ENCODE assay signal across 8 mouse cellular contexts in the genomic region with DNA sequence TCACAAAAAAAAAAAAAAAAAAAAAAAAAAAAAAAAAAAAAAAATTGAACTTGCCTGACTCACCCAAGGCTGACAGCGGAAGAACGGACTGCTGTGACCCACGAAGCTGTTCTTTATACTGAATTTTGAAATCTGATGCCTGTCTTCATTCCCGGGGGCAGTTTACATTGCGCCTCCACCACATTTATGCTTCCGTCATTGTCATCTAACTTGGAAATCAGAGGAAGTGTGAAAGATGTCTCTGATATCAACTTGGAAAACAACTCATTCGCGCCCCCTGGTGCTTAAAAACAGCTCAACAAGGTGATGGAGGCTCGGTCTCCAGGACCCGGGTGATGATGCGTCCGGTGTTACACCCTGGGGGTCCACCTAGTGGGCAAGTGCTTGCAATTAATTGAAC. TPM values are rescaled to one million over a fixed set of nuclear protein-coding genes. Genes with fewer than 3 reads are reported as not detected.
DNase-seq lines count a peak whose midpoint lies in the region; ATAC-seq and TF ChIP-seq lines count a peak whose summit lies in the region.

No protein-coding gene starts in this region.

- intact Hi-C loops in heart, postnatal 36 days (cut with DNase I): loop anchor here (1.0 to 5.0 kb wide), 3 partner anchors 270 to 395 kb away; a partner anchor contains a TSS

- peak; percentile 40 for DNase-seq in c-Kit-negative CD71-positive TER-119-positive erythroid progenitor cells, embryonic 14.5 days (ENCODE audit: low read depth, low spot score)
- DNase-seq in forebrain, embryonic 14.5 days (ENCODE audit: low spot score): peak; percentile 94
- peak; percentile 89 to 90 for DNase-seq in heart, postnatal 36 days
- DNase-seq in layer of hippocampus, adult 2 months (ENCODE audit: low spot score in 2 of 2): peak; percentile 88 to 94
- peak; percentile 89 for DNase-seq in lung, adult 2 months
- peak; percentile 67 to 77 for DNase-seq in thymus, adult 18-20 months

- H3K9me3 ChIP-seq in forebrain, embryonic 14.5 days (replicated peaks; ENCODE audit: control insufficient read depth, low read length): no peaks in the 10 kb centered on the region
- no peaks in the 10 kb centered on the region for H3K9me3 ChIP-seq in neural tube, embryonic 15.5 days (replicated peaks)

- H3K36me3 ChIP-seq in forebrain, embryonic 14.5 days (ENCODE audit: control insufficient read depth, insufficient read depth, low read length): no peaks in the 10 kb centered on the region
- H3K36me3 ChIP-seq in neural tube, embryonic 15.5 days: no peaks in the 10 kb centered on the region

- peak overlapping the region; percentile 99 for H3K4me2 ChIP-seq in forebrain, embryonic 14.5 days (ENCODE audit: low read length)
- peak overlapping the region; percentile 98 for H3K4me2 ChIP-seq in neural tube, embryonic 15.5 days

- no peak overlapping the region for H3K9ac ChIP-seq in forebrain, embryonic 14.5 days (ENCODE audit: low read length)
- H3K9ac ChIP-seq in neural tube, embryonic 15.5 days (replicated peaks): no peak overlapping the region

- ATAC-seq in CD4-positive, CD25-positive, alpha-beta regulatory T cell, adult 4 months: peak; percentile 40
- ATAC-seq in forebrain, embryonic 14.5 days: no peak
- ATAC-seq in neural tube, embryonic 15.5 days (ENCODE audit: low FRiP score): no peak

- H3K4me3 ChIP-seq in forebrain, embryonic 14.5 days (ENCODE audit: low read depth, low read length): no peak overlapping the region
- H3K4me3 ChIP-seq in layer of hippocampus, adult 2 months: peak overlapping the region; percentile 80; the same call in 1 of the 2 replicates
- H3K4me3 ChIP-seq in lung, adult 2 months (replicated peaks; ENCODE audit: extremely low read depth, low read depth, low read length): peak overlapping the region; percentile 16
- peak overlapping the region; percentile 79; the same call in 1 of the 2 replicates for H3K4me3 ChIP-seq in neural tube, embryonic 15.5 days (replicated peaks)

- H3K27ac ChIP-seq in forebrain, embryonic 14.5 days (ENCODE audit: low read depth, low read length): no peak overlapping the region
- H3K27ac ChIP-seq in layer of hippocampus, adult 2 months: no peak overlapping the region
- H3K27ac ChIP-seq in neural tube, embryonic 15.5 days (replicated peaks): no peak overlapping the region

- TF ChIP-seq CTCF in layer of hippocampus, adult 2 months (conservative IDR thresholded peaks at IDR 0.05): peak; percentile 92
- TF ChIP-seq CTCF in lung, adult 2 months (IDR thresholded peaks at IDR 0.05; ENCODE audit: insufficient read depth, low read length): peak; percentile 64

- peaks cover 6% of the 10 kb centered on the region for H3K4me1 ChIP-seq in forebrain, embryonic 14.5 days (ENCODE audit: control insufficient read depth, insufficient read depth, low read length)
- H3K4me1 ChIP-seq in lung, adult 2 months (ENCODE audit: control insufficient read depth, insufficient read depth, low read length): 0 out of 2 replicates have a peak, but pooled peaks cover 4% of the 10 kb centered on the region
- peaks cover 15% of the 10 kb centered on the region for H3K4me1 ChIP-seq in neural tube, embryonic 15.5 days

- under 1% methylated on average over 12 of the region's 12 CpGs for WGBS in forebrain, embryonic 14.5 days
- WGBS in lung, adult 2 months: 1% methylated on average over 12 of the region's 12 CpGs
- 2% methylated on average over 12 of the region's 12 CpGs for WGBS in neural tube, embryonic 15.5 days

- no peaks in the 10 kb centered on the region for H3K27me3 ChIP-seq in forebrain, embryonic 14.5 days (replicated peaks; ENCODE audit: control insufficient read depth, insufficient read depth, low read length)
- H3K27me3 ChIP-seq in neural tube, embryonic 15.5 days (replicated peaks): no peaks in the 10 kb centered on the region

- no peak for TF ChIP-seq POLR2A in lung, adult 2 months (IDR thresholded peaks at IDR 0.05; ENCODE audit: borderline replicate concordance, extremely low read depth, low read depth, low read length)

RNA-seq across cellular contexts. Expression of a gene that starts 1.8 kb away (rescaled TPM):
- polyA plus RNA-seq in CD4-positive, CD25-positive, alpha-beta regulatory T cell, adult 4 months (2017; shearing (Covaris generic)): 1 to 10 TPM; 1.7 to 3.7 TPM
- polyA plus RNA-seq in forebrain, embryonic 14.5 days (2014; fragmentation: Nextera tagmentation; extraction: Ambion mirVana): 38.1 and 53.7 TPM in 2 replicates
- 10 to 100 TPM; 10.3 to 25.7 TPM for total RNA-seq in heart, postnatal 36 days (2021)
- total RNA-seq in layer of hippocampus, adult 2 months (2021): 10 to 100 TPM; 14.2 to 14.7 TPM
- 2.6 and 4.5 TPM in 2 replicates for polyA plus RNA-seq in lung, adult 2 months (2012; rRNA removed)
- 43.0 and 45.6 TPM in 2 replicates for polyA plus RNA-seq in neural tube, embryonic 15.5 days (2015; fragmentation: Nextera tagmentation; extraction: Ambion mirVana)

RNA-seq across cellular contexts. Expression of a gene that starts 53.2 kb away (rescaled TPM):
- polyA plus RNA-seq in CD4-positive, CD25-positive, alpha-beta regulatory T cell, adult 4 months (2017; shearing (Covaris generic)): 10 to 100 TPM; 32.7 to 47.4 TPM
- 47.9 and 55.9 TPM in 2 replicates for polyA plus RNA-seq in forebrain, embryonic 14.5 days (2014; fragmentation: Nextera tagmentation; extraction: Ambion mirVana)
- 100 to 1,000 TPM; 139 to 141 TPM for total RNA-seq in heart, postnatal 36 days (2021)
- total RNA-seq in layer of hippocampus, adult 2 months (2021): 100 to 1,000 TPM; 107 to 121 TPM
- polyA plus RNA-seq in lung, adult 2 months (2012; rRNA removed): 17.7 and 24.9 TPM in 2 replicates
- 70.2 and 75.7 TPM in 2 replicates for polyA plus RNA-seq in neural tube, embryonic 15.5 days (2015; fragmentation: Nextera tagmentation; extraction: Ambion mirVana)

Comparison
In these comparisons a context has a peak if more than half of its experiments do, and no peak if none do; other contexts are left out.
1. DNase-seq: peak in every context shown above with its lines; median percentile 94 in forebrain, embryonic 14.5 days; 91 in layer of hippocampus, adult 2 months; 90 in heart, postnatal 36 days; 89 in lung, adult 2 months; 72 in thymus, adult 18-20 months; 40 in c-Kit-negative CD71-positive TER-119-positive erythroid progenitor cells, embryonic 14.5 days.